Mouse (Mus musculus): ENCODE results near the gene Mlh1.

DNA sequence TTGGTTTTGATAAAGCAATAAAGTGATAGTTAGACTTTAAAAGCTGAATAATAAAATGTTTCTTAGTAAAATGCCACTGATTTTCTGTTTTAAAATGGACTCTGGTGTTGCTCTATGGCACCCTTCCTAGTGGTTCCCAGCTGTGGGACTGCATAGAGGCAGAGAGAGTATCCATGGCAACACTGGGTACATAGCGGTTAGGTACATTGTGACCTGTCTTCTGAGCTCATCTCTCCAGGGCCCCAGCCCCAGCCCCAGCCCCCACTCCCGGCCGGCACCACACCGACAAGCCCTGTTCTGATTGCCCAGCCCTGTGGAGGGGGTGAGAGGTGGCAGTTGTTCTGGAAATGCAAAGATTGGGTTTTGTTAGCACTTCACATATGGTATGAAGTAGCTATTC is 86.7 kb downstream of the Mlh1 start:
- TF ChIP-seq TAL1 (IDR thresholded peaks at IDR 0.05; ENCODE audit: low read length) (no peak), GATA1 (IDR thresholded peaks at IDR 0.05; ENCODE audit: low read length) (no peak)
